Mouse (Mus musculus) intestine, embryonic 14.5 days (tissue): Measurements from ENCODE around the gene Cers1. TPM values are rescaled to one million over a fixed set of nuclear protein-coding genes. Genes with fewer than 3 reads are reported as not detected.

Source experiments
- ATAC-seq: fragments of 200-750 bp; cut with Nextera tagmentation; replicated peaks from 2 replicates; pipeline ENCODE4 v1.8.0; 2017; ENCODE audit warnings: low read depth, moderate number of reproducible peaks, moderate TSS enrichment, moderate library complexity; ENCODE audit not compliant: low FRiP score, low TSS enrichment
- DNase-seq: peaks from one replicate; pipeline ENCODE4 v3.0.0-alpha.2; 2018; ENCODE audit warnings: low spot score
- H3K27ac ChIP-seq: fragments of 300-500 bp; sonication (generic); 2 replicates; pipeline ENCODE4 v1.5.1; 2014; ENCODE audit warnings: low read depth, mild to moderate bottlenecking, control low read depth
- H3K27me3 ChIP-seq: fragments of 300-500 bp; sonication (generic); replicated peaks from 2 replicates; pipeline ENCODE4 v1.6.1; 2014; ENCODE audit warnings: low read length, control low read depth; ENCODE audit not compliant: control insufficient read depth, insufficient read depth
- H3K36me3 ChIP-seq: fragments of 300-500 bp; sonication (generic); 2 replicates; pipeline ENCODE4 v1.6.1; 2014; ENCODE audit warnings: low read length, control low read depth; ENCODE audit not compliant: control insufficient read depth, insufficient read depth
- H3K4me1 ChIP-seq: fragments of 300-500 bp; sonication (generic); replicated peaks from 2 replicates; pipeline ENCODE4 v1.6.1; 2014; ENCODE audit warnings: low read length, control low read depth, mixed read lengths; ENCODE audit not compliant: control insufficient read depth, insufficient read depth
- H3K4me2 ChIP-seq: fragments of 300-500 bp; sonication (generic); 2 replicates; pipeline ENCODE4 v1.6.1; 2014; ENCODE audit warnings: low read length
- H3K4me3 ChIP-seq: fragments of 300-500 bp; sonication (generic); 2 replicates; pipeline ENCODE4 v1.5.1; 2014; ENCODE audit warnings: low read depth, low read length, control low read depth, mixed read lengths
- H3K9ac ChIP-seq: fragments of 300-500 bp; sonication (generic); 2 replicates; pipeline ENCODE4 v1.6.1; 2014; ENCODE audit warnings: mild to moderate bottlenecking, low read length
- H3K9me3 ChIP-seq: fragments of 300-500 bp; sonication (generic); 2 replicates; pipeline ENCODE4 v1.6.1; 2016; ENCODE audit warnings: low read length, control low read depth; ENCODE audit not compliant: control insufficient read depth
- whole genome bisulfite sequencing: fragments of 180-500 bp; shearing (Covaris S2); extraction: QIAGEN DNeasy Blood & Tissue Kit; methylation state at CpG from one replicate; pipeline ENCODE4 v1.1.7; 2014; 5-methylcytosine and 5-hydroxymethylcytosine counted together
- polyA plus RNA-seq: library from polyadenylated mRNA; unstranded; fragments of >200 nt; fragmentation: Nextera tagmentation; extraction: Ambion mirVana; gene quantifications from 2 replicates; pipeline ENCODE4 v1.2.1, GENCODE M21; 2014

The Cers1 gene
- polyA plus RNA-seq, 1 experiment from 2014 or later = 4.6 TPM

- H3K9me3 ChIP-seq = no peaks in the 10 kb centered on the region; the same call in 1 of the 2 replicates
- ATAC-seq (no peak), DNase-seq (no peak)
- H3K9ac ChIP-seq = no peak overlapping the region
- H3K4me2 ChIP-seq = no peak overlapping the region
- H3K4me3 ChIP-seq = no peak overlapping the region
- peaks cover 14% of the 10 kb centered on the region for H3K4me1 ChIP-seq
- no peak overlapping the region for H3K27ac ChIP-seq
- WGBS = 92% methylated on average over 6 of the region's 6 CpGs
- H3K27me3 ChIP-seq = no peaks in the 10 kb centered on the region
- peaks cover 17% of the 10 kb centered on the region for H3K36me3 ChIP-seq
These were observed 11.9 kb downstream of the Cers1 start for GRCm38 (mm10) chr8:70327512-70327911.

- no peaks in the 10 kb centered on the region; the same call in 1 of the 2 replicates for H3K9me3 ChIP-seq
- peaks cover 35% of the 10 kb centered on the region for H3K36me3 ChIP-seq
- H3K4me3 ChIP-seq = peak within 1 kb of the TSS; percentile 25
- peak within 1 kb of the TSS; percentile 36 for H3K4me2 ChIP-seq
- WGBS = 30% methylated on average over 14 of the region's 14 CpGs
- no peaks in the 10 kb centered on the region for H3K27me3 ChIP-seq
- H3K9ac ChIP-seq = 0 out of 2 replicates have a peak within 1 kb of the TSS, but pooled peaks have one; percentile 20
- H3K27ac ChIP-seq = no peak within 1 kb of the TSS
- 0 out of 2 replicates have a peak, but pooled peaks have one; percentile 13 for ATAC-seq
- no peak for DNase-seq
- peaks cover 14% of the 10 kb centered on the region for H3K4me1 ChIP-seq
These were observed 13.7 kb downstream of the Cers1 start, which contains the start of gene Gdf1 for GRCm38 (mm10) chr8:70329124-70329834. Gdf1 (plus strand) TSS chr8:70329817.

- 0 out of 2 replicates have a peak overlapping the region, but pooled peaks have one; percentile 20 for H3K9ac ChIP-seq
These were observed 14.5 kb downstream of the Cers1 start for GRCm38 (mm10) chr8:70329835-70330740.

GRCm38 (mm10) chr8:70330741-70331364 is 15.3 kb downstream of the Cers1 start:
- Histone ChIP-seq H3K4me1 (peaks cover 14% of the 10 kb centered on the region), H3K9ac (0 out of 2 replicates have a peak overlapping the region, but pooled peaks have one; percentile 20), H3K4me3 (peak overlapping the region; percentile 25), H3K4me2 (peak overlapping the region; percentile 36), H3K36me3 (peaks cover 50% of the 10 kb centered on the region), H3K27ac (no peak overlapping the region), H3K27me3 (no peaks in the 10 kb centered on the region), H3K9me3 (no peaks in the 10 kb centered on the region; the same call in 1 of the 2 replicates)
- DNase-seq (peak; percentile 81), ATAC-seq (peak; percentile 42)
- WGBS = 39% methylated on average over 49 of the region's 53 CpGs

More at GRCm38 (mm10) chr8:70329835-70330740, 14.5 kb downstream of the Cers1 start:
- Histone ChIP-seq H3K4me1 (peaks cover 14% of the 10 kb centered on the region), H3K4me3 (peak overlapping the region; percentile 25), H3K36me3 (peaks cover 43% of the 10 kb centered on the region), H3K27me3 (no peaks in the 10 kb centered on the region), H3K4me2 (peak overlapping the region; percentile 36), H3K9me3 (no peaks in the 10 kb centered on the region; the same call in 1 of the 2 replicates), H3K27ac (no peak overlapping the region)
- 12% methylated on average over 45 of the region's 45 CpGs for WGBS
- DNase-seq = peak; percentile 53
- peak; percentile 4; the same call in 1 of the 2 replicates for ATAC-seq

- peak; percentile 61 for DNase-seq
- H3K4me2 ChIP-seq = no peak overlapping the region
- H3K4me3 ChIP-seq = no peak overlapping the region
- no peak overlapping the region for H3K9ac ChIP-seq
- 78% methylated on average over 19 of the region's 19 CpGs for WGBS
- ATAC-seq = no peak
- peaks cover 14% of the 10 kb centered on the region for H3K4me1 ChIP-seq
- H3K9me3 ChIP-seq = no peaks in the 10 kb centered on the region; the same call in 1 of the 2 replicates
- H3K36me3 ChIP-seq = peaks cover 57% of the 10 kb centered on the region
- H3K27ac ChIP-seq = no peak overlapping the region
- no peaks in the 10 kb centered on the region for H3K27me3 ChIP-seq
These were observed 16.0 kb downstream of the Cers1 start for GRCm38 (mm10) chr8:70331526-70331925.

GRCm38 (mm10) chr8:70332070-70332877 is 16.7 kb downstream of the Cers1 start:
- ATAC-seq (peak; percentile 72), DNase-seq (peak; percentile 85)
- H3K36me3 ChIP-seq = peaks cover 65% of the 10 kb centered on the region
- H3K27ac ChIP-seq = no peak overlapping the region
- H3K27me3 ChIP-seq = no peaks in the 10 kb centered on the region
- no peak overlapping the region for H3K4me2 ChIP-seq
- H3K9ac ChIP-seq = no peak overlapping the region
- no peak overlapping the region for H3K4me3 ChIP-seq
- no peaks in the 10 kb centered on the region; the same call in 1 of the 2 replicates for H3K9me3 ChIP-seq
- 27% methylated on average over 41 of the region's 41 CpGs for WGBS
- H3K4me1 ChIP-seq = peaks cover 14% of the 10 kb centered on the region

GRCm38 (mm10) chr8:70332878-70333202 is 17.3 kb downstream of the Cers1 start:
- Histone ChIP-seq H3K36me3 (peaks cover 70% of the 10 kb centered on the region), H3K4me1 (peaks cover 14% of the 10 kb centered on the region), H3K27me3 (no peaks in the 10 kb centered on the region), H3K9me3 (no peaks in the 10 kb centered on the region), H3K9ac (no peak overlapping the region), H3K4me3 (no peak overlapping the region), H3K27ac (no peak overlapping the region), H3K4me2 (no peak overlapping the region)
- no peak for DNase-seq
- 93% methylated on average over 6 of the region's 6 CpGs for whole genome bisulfite sequencing
- no peak for ATAC-seq
